Mouse (Mus musculus) lung, embryonic 14.5 days (tissue): ENCODE measurements at regions not wholly inside any gene's neighbourhood (a gene's known extent, or its start where the extent isn't known, plus 50 kb on each side); places are given as distances from the start of the nearest gene placed in this dataset.
A peak's percentile ranks its signal among the peaks of the same experiment; 100 is the strongest.

Source experiments
- ATAC-seq: fragments of 200-750 bp; cut with Nextera tagmentation; 2 replicates; pipeline ENCODE4 v1.8.0; 2017; ENCODE audit warnings: mild to moderate bottlenecking, moderate TSS enrichment, moderate library complexity; ENCODE audit not compliant: insufficient read depth
- DNase-seq: peaks from one replicate; pipeline ENCODE4 v3.0.0-alpha.2; 2015
- H3K27ac ChIP-seq: fragments of 300-500 bp; sonication (generic); 2 replicates; pipeline ENCODE4 v1.5.1; 2014; ENCODE audit warnings: low read depth, mild to moderate bottlenecking, moderate library complexity
- H3K27me3 ChIP-seq: fragments of 300-500 bp; sonication (generic); 2 replicates; pipeline ENCODE4 v1.6.1; 2014; ENCODE audit warnings: low read length, control low read depth; ENCODE audit not compliant: insufficient read depth
- H3K36me3 ChIP-seq: fragments of 300-500 bp; sonication (generic); 2 replicates; pipeline ENCODE4 v1.6.1; 2014; ENCODE audit warnings: control low read depth; ENCODE audit not compliant: insufficient read depth
- H3K4me1 ChIP-seq: fragments of 300-500 bp; sonication (generic); 2 replicates; pipeline ENCODE4 v1.6.1; 2014; ENCODE audit warnings: antibody characterized with exemption, control low read depth; ENCODE audit not compliant: insufficient read depth
- H3K4me2 ChIP-seq: fragments of 300-500 bp; sonication (generic); 2 replicates; pipeline ENCODE4 v1.6.1; 2014; ENCODE audit warnings: mild to moderate bottlenecking
- H3K4me3 ChIP-seq: fragments of 300-500 bp; sonication (generic); 2 replicates; pipeline ENCODE4 v1.5.1; 2014; ENCODE audit warnings: low read depth, low read length
- H3K9ac ChIP-seq: fragments of 300-500 bp; sonication (generic); 2 replicates; pipeline ENCODE4 v1.6.1; 2014
- H3K9me3 ChIP-seq: fragments of 300-500 bp; sonication (generic); 2 replicates; pipeline ENCODE4 v1.6.1; 2016; ENCODE audit warnings: low read depth, low read length, control low read depth
- CTCF ChIP-seq: IDR thresholded peaks from 2 replicates; pipeline ENCODE4 v1.5.1; 2016; ENCODE audit warnings: antibody characterized with exemption, low read depth
- WGBS: fragments of 180-500 bp; shearing (Covaris S2); extraction: QIAGEN DNeasy Blood & Tissue Kit; methylation state at CpG from one replicate; pipeline ENCODE4 v1.1.7; 2014; 5-methylcytosine and 5-hydroxymethylcytosine counted together

GRCm38 (mm10) chr5:61155390-61156225 lies 653.0 kb upstream of the G6pd2 start:
- Histone ChIP-seq H3K27ac (peak overlapping the region; percentile 42; the same call in 1 of the 2 replicates), H3K4me2 (peak overlapping the region; percentile 31; the same call in 1 of the 2 replicates), H3K27me3 (no peaks in the 10 kb centered on the region), H3K4me3 (no peak overlapping the region), H3K36me3 (no peaks in the 10 kb centered on the region), H3K9ac (no peak overlapping the region), H3K9me3 (no peaks in the 10 kb centered on the region), H3K4me1 (peaks cover 5% of the 10 kb centered on the region; the same call in 1 of the 2 replicates)
- ATAC-seq (peak; percentile 66; the same call in 1 of the 2 replicates), DNase-seq (peak; percentile 3)
- no peak for TF ChIP-seq CTCF
- WGBS: 45% methylated on average over 6 of the region's 6 CpGs

GRCm38 (mm10) chr5:61156226-61156565 lies 652.4 kb upstream of the G6pd2 start:
- Histone ChIP-seq H3K9me3 (no peaks in the 10 kb centered on the region), H3K27ac (peak overlapping the region; percentile 42; the same call in 1 of the 2 replicates), H3K4me3 (no peak overlapping the region), H3K4me1 (peaks cover 5% of the 10 kb centered on the region; the same call in 1 of the 2 replicates), H3K4me2 (peak overlapping the region; percentile 31; the same call in 1 of the 2 replicates), H3K36me3 (no peaks in the 10 kb centered on the region), H3K9ac (no peak overlapping the region), H3K27me3 (no peaks in the 10 kb centered on the region)
- ATAC-seq (peak; percentile 95), DNase-seq (peak; percentile 77)
- whole genome bisulfite sequencing: 22% methylated on average over 8 of the region's 8 CpGs
- TF ChIP-seq CTCF: no peak
